Mouse (Mus musculus): ENCODE data around the gene Pcgf1. TPM values are rescaled to one million over a fixed set of nuclear protein-coding genes. Genes with fewer than 3 reads are reported as not detected.

Pcgf1 gene
- polyA plus RNA-seq (2012; rRNA removed), result 42.4 and 49.1 TPM in 2 replicates

GRCm38 (mm10) chr6:83077630-83078323 is at the start of gene Pcgf1:
Pcgf1 (plus strand) TSS chr6:83077869.

GRCm38 (mm10) chr6:83033249-83034185 is 44.2 kb upstream of the Pcgf1 start, which contains the start of the genes Dok1 and Loxl3:
Dok1 (minus strand) TSS chr6:83033471.
Loxl3 (plus strand) TSS chr6:83034173.

GRCm38 (mm10) chr6:83054074-83054851 is 23.4 kb upstream of the Pcgf1 start, which contains the start of gene Aup1:
Aup1 (plus strand) TSS chr6:83054521.

GRCm38 (mm10) chr6:83054871-83055431 is 22.7 kb upstream of the Pcgf1 start, which contains the start of gene Htra2:
Htra2 (minus strand) TSS chr6:83055273.

GRCm38 (mm10) chr6:83057790-83058189 is 19.9 kb upstream of the Pcgf1 start, which contains the start of gene Dqx1:
Dqx1 (plus strand) TSS chr6:83057844.

GRCm38 (mm10) chr6:83070247-83070310 is 7.6 kb upstream of the Pcgf1 start, which contains the start of gene Tlx2:
Tlx2 (minus strand) TSS chr6:83070293.

GRCm38 (mm10) chr6:83086121-83087035 is 8.7 kb downstream of the Pcgf1 start, which contains the start of gene Lbx2:
Lbx2 (plus strand) TSS chr6:83086367.

GRCm38 (mm10) chr6:83101316-83101687 is 23.6 kb downstream of the Pcgf1 start, which contains the start of the genes Ccdc142 and Gm42688:
Ccdc142 (plus strand) TSS chr6:83101601.
Gm42688 (plus strand) TSS chr6:83101617.

GRCm38 (mm10) chr6:83108762-83109668 is 31.3 kb downstream of the Pcgf1 start, which contains the start of gene Mrpl53:
Mrpl53 (plus strand) TSS chr6:83109040.

GRCm38 (mm10) chr6:83115011-83115671 is 37.5 kb downstream of the Pcgf1 start, which contains the start of gene Mogs:
Mogs (plus strand) TSS chr6:83115496.

GRCm38 (mm10) chr6:83120930-83121862 is 43.5 kb downstream of the Pcgf1 start, which contains the start of gene Wbp1:
Wbp1 (minus strand) TSS chr6:83121559.

GRCm38 (mm10) chr6:83125331-83125730 is 47.7 kb downstream of the Pcgf1 start, which contains the start of gene Ino80b:
Ino80b (minus strand) TSS chr6:83125431.

Other genes starting within 250 kb of the Pcgf1 start
- 4.6 and 5.0 TPM in 2 replicates for gene Sema4f, start 138.1 kb upstream of the Pcgf1 start, polyA plus RNA-seq (2012; rRNA removed)
- gene M1ap, start 131.0 kb upstream of the Pcgf1 start, polyA plus RNA-seq (2012; rRNA removed), result 0.31 and 1.7 TPM in 2 replicates
- gene Dok1, start 44.4 kb upstream of the Pcgf1 start, polyA plus RNA-seq (2012; rRNA removed), result 7.7 and 8.2 TPM in 2 replicates
- 10.1 and 15.8 TPM in 2 replicates for gene Loxl3, start 43.7 kb upstream of the Pcgf1 start, polyA plus RNA-seq (2012; rRNA removed)
- 209 and 289 TPM in 2 replicates for gene Aup1, start 23.3 kb upstream of the Pcgf1 start, polyA plus RNA-seq (2012; rRNA removed)
- 70.4 and 80.9 TPM in 2 replicates for gene Htra2, start 22.6 kb upstream of the Pcgf1 start, polyA plus RNA-seq (2012; rRNA removed)
- gene Dqx1, start 20.0 kb upstream of the Pcgf1 start, polyA plus RNA-seq (2012; rRNA removed), result 2.0 and 3.3 TPM in 2 replicates
- 4.1 and 7.5 TPM in 2 replicates for gene Tlx2, start 7.6 kb upstream of the Pcgf1 start, polyA plus RNA-seq (2012; rRNA removed)
- 0.59 and 1.2 TPM in 2 replicates for gene Lbx2, start 8.5 kb downstream of the Pcgf1 start, polyA plus RNA-seq (2012; rRNA removed)
- gene Ccdc142, start 23.7 kb downstream of the Pcgf1 start, polyA plus RNA-seq (2012; rRNA removed), result 4.1 and 5.1 TPM in 2 replicates
- 4.2 and 4.9 TPM in 2 replicates for gene Gm42688, start 23.7 kb downstream of the Pcgf1 start, polyA plus RNA-seq (2012; rRNA removed)
- gene Mrpl53, start 31.2 kb downstream of the Pcgf1 start, polyA plus RNA-seq (2012; rRNA removed), result 111 and 115 TPM in 2 replicates
- 47.3 and 47.7 TPM in 2 replicates for gene Mogs, start 37.6 kb downstream of the Pcgf1 start, polyA plus RNA-seq (2012; rRNA removed)
- 201 and 275 TPM in 2 replicates for gene Wbp1, start 43.7 kb downstream of the Pcgf1 start, polyA plus RNA-seq (2012; rRNA removed)
- 37.2 and 53.1 TPM in 2 replicates for gene Ino80b, start 47.6 kb downstream of the Pcgf1 start, polyA plus RNA-seq (2012; rRNA removed)
- gene Rtkn, start 57.6 kb downstream of the Pcgf1 start, polyA plus RNA-seq (2012; rRNA removed), result 72.3 and 77.8 TPM in 2 replicates
- gene Wdr54, start 78.5 kb downstream of the Pcgf1 start, polyA plus RNA-seq (2012; rRNA removed), result 13.5 and 17.0 TPM in 2 replicates
- 0.57 and 0.73 TPM in 2 replicates for gene 1700003E16Rik, start 78.5 kb downstream of the Pcgf1 start, polyA plus RNA-seq (2012; rRNA removed)
- 142 and 229 TPM in 2 replicates for gene Dctn1, start 88.1 kb downstream of the Pcgf1 start, polyA plus RNA-seq (2012; rRNA removed)
- 1.4 and 1.6 TPM in 2 replicates for gene Slc4a5, start 142.0 kb downstream of the Pcgf1 start, polyA plus RNA-seq (2012; rRNA removed)
- gene Mthfd2, start 248.0 kb downstream of the Pcgf1 start, polyA plus RNA-seq (2012; rRNA removed), result 29.9 and 33.6 TPM in 2 replicates
- gene Mob1a, start 248.1 kb downstream of the Pcgf1 start, polyA plus RNA-seq (2012; rRNA removed), result 35.4 and 54.1 TPM in 2 replicates